Mouse (Mus musculus): ENCODE measurements at regions not wholly inside any gene's neighbourhood (a gene's known extent, or its start where the extent isn't known, plus 50 kb on each side); places are given as distances from the start of the nearest gene placed in this dataset.
"Not testable (repeated sequence)": the region's sequence is repeated elsewhere in the genome, so short reads cannot be mapped to it uniquely, and the experiment has no call there.

- no peak for DNase-seq (ENCODE audit: low spot score in 2 of 2)
Measured at GRCm38 (mm10) chrX:157107747-157108146, 307.4 kb downstream of the Phex start.

GRCm38 (mm10) chrX:157080025-157080424 lies 335.1 kb downstream of the Phex start:
- no peak for DNase-seq (ENCODE audit: low spot score in 2 of 2)

GRCm38 (mm10) chrX:157079606-157080005 lies 335.5 kb downstream of the Phex start:
- DNase-seq (ENCODE audit: low spot score in 2 of 2) = peak; percentile 4 to 15

GRCm38 (mm10) chrX:157078061-157078460 lies 337.1 kb downstream of the Phex start:
- DNase-seq (ENCODE audit: low spot score in 2 of 2) = not testable (repeated sequence)

- no peak for DNase-seq (ENCODE audit: low spot score in 2 of 2)
Measured at GRCm38 (mm10) chrX:157076193-157076592, 338.9 kb downstream of the Phex start.

GRCm38 (mm10) chrX:157051629-157052315 lies 363.3 kb downstream of the Phex start:
- DNase-seq (ENCODE audit: low spot score in 2 of 2) = no peak

- DNase-seq (ENCODE audit: low spot score in 2 of 2) = no peak
Measured at GRCm38 (mm10) chrX:157028913-157029312, 386.2 kb downstream of the Phex start.

- DNase-seq (ENCODE audit: low spot score in 2 of 2) = no peak
Measured at GRCm38 (mm10) chrX:157024343-157024742, 390.8 kb downstream of the Phex start.

GRCm38 (mm10) chrX:157021851-157022250 lies 393.3 kb downstream of the Phex start:
- no peak for DNase-seq (ENCODE audit: low spot score in 2 of 2)

GRCm38 (mm10) chrX:157020337-157020736 lies 394.8 kb downstream of the Phex start:
- DNase-seq (ENCODE audit: low spot score in 2 of 2) = no peak

- no peak for DNase-seq (ENCODE audit: low spot score in 2 of 2)
Measured at GRCm38 (mm10) chrX:156989986-156990518, 425.1 kb downstream of the Phex start.

GRCm38 (mm10) chrX:156947093-156947492 lies 468.0 kb downstream of the Phex start:
- DNase-seq (ENCODE audit: low spot score in 2 of 2) = no peak

- DNase-seq (ENCODE audit: low spot score in 2 of 2) = no peak
Measured at GRCm38 (mm10) chrX:156944223-156944622, 470.9 kb downstream of the Phex start.

GRCm38 (mm10) chrX:156913363-156913762 lies 501.7 kb downstream of the Phex start:
- DNase-seq (ENCODE audit: low spot score in 2 of 2) = no peak

Data from heart, adult 9 months (tissue).